Mouse (Mus musculus): Measurements from ENCODE around the gene Galc. TPM values are rescaled to one million over a fixed set of nuclear protein-coding genes. Genes with fewer than 3 reads are reported as not detected.

The Galc gene
- total RNA-seq, 4 experiments from 2014 or later, result 26.2 to 33.3 (median 28.6) TPM

DNA sequence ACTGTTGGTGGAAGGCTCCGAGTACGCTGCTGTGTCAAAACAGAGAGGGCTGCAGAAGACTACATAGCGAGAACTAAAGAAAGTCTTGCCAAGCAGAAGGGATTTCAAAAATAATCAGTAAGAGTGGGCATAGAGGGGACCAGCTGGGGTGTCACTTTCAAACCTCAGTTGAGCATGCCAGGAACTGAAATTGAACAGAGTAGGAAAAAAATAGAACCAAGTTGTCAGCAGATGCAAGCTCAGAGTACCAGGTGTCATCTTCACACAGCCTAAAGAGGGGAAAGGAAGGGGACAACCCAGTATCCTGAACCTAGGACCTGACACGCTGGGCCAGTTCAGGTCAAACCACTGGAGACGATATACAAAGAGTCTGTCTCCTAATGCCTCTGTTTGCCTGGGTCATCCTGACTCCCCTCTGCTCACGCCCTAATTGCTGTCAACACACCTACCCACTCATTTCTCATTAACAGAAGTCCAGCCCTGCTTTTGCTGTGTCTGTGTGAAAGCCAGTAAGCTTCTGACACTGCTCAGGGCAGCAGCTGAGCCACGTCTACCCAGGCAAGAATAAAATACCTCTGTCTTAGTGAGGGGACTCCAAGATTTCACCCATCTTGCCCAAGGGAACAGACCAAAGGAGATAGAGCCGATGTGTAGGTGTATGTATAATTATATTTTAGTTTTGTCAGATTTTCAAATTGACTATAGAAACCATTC, 71.9 kb downstream of the Galc start:
- DNase-seq (ENCODE audit: low spot score in 2 of 2), result peak; percentile 24 to 47

DNA sequence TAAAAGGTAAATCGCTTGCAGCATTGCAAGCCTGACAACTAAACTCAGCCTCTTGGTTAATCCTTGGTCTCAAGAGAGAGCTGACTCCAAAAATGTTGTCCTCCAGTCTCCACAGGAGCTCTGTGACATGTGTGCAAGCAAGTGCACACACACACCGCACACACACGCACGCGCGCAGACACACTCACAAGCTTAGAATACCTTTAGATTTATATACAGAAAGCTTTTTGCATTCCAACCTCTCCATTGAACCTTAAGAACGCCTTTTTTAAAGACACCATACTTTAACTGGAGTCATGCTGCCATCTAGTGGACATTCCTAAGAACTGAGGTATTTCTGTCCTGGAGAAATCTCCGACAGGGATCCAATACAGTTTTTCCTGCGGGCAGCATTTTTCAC, 77.5 kb downstream of the Galc start:
- DNase-seq (ENCODE audit: low spot score in 2 of 2), result peak; percentile 28 to 47

DNA sequence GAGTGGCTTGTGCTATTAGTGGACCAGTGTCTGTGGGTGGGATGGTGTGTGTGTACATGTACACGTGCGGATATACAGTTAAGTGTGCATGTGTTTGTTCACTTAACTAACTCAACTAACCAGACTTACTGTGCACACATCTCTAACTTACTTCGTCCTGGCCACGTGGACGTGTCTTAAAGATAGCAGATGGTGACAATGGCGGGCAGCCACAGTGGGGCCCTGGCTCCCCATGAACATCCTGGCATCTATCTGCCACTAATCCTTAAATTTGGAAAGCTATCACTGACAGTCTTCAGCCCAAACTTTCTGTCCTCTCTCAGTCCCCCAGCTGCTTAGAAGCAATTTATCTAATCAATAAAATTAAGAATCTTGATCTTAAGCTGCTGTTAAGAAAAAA, 78.5 kb downstream of the Galc start:
- no peak for DNase-seq (ENCODE audit: low spot score in 2 of 2)

DNA sequence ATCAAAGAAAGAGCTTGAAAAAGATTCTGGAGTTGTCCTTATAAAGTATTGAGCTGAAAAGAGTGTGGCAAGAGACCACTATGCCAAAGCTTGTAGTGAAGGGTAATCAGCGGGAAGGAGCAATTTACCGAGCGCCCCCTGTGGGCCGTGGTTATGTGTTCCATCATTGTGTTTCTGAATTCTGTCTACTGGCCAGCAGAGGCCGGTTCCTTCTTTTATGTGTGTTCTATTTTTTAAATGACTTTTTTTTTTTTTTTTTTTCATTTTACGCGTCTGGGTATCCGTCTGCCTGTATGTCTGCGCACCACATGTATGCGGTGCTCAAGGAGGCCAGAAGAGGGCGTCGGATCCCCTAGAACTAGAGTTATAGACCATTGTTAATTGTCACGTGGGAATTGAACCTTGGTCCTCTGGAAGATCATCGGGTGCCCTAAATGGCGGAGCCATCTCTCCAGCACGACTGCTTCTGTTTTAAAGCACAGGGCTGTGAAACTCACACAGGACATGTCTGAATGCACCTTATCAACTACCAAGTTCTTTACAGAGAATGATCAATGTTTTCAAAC, 78.9 kb downstream of the Galc start:
- no peak for DNase-seq (ENCODE audit: low spot score in 2 of 2)

DNA sequence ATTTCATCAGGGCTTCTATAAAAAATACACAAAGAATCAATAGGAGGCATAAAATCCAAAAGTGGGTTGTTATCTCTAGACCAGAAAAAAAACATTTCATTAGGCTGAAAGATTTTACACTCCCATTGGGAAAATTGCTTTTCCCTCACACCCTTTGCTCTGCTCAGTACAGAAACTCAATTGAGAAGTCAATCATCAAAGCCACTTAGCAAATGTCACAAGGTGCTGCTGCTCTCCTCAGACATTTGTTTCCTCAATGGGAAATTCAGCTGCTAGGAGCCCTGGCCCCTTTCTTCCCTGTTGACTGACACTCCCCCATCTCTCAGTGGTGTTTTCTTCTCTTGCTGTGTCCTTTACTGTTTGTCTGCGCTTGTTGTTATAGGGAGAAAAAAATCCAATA, 79.8 kb downstream of the Galc start:
- DNase-seq (ENCODE audit: low spot score in 2 of 2), result no peak

DNA sequence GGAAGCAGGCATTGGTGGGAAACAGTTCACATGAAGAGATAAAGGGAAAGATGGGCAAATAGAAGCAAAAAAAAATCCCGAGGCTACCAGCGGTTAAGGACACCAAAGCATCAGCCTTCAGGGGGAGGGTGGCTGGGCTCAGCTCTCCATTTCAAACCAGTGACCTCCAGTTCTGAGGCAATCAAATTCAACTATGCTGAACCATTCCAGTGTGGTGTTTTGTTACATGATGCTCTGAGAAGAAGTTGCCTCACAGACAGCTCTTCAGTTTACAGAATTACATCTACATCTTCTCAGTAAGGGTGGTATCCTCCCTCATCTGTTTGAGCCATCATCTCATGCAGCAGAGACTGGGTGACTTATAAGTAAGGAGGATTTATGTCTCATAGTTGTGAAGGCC, 82.6 kb downstream of the Galc start:
- no peak for DNase-seq (ENCODE audit: low spot score in 2 of 2)

DNA sequence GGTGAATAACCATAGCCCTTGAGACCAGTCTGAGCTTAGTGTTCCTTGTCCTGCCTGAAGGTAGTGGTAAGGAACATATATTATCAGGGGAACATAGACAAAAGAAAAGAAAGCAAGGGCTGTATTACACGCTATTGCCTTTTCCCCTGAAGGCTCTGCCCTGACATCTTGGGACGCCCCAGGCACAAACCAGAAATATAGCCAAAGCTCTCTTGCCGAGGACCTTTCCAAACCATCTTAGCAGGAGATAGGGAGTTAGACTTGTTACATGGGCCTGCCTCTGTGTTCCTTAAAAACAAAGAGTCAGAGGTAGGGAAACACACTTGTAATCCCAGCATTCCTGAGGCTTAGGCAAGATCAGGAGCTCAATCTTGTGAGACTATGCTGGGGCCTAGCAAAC, 97.4 kb downstream of the Galc start:
- DNase-seq (ENCODE audit: low spot score in 2 of 2), result no peak

DNA sequence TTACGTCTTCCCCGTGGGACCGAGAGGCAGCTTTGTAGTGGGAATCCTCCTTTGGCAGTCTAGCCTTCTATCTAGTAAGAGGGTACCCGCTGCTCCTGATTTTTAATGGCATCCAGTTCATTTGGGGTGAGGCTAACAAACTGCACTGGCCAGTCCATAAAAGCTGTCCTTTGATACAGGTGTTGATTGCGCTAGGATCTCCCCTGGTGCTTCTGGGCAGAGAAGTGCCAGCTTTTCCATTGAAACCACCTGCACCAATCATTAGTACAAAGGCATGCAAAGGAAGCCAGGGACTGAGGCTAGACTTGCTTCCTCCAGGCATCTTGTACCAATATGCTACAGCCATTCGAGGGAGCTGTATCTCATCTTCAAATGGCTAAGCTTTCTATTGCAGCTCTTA, 98.4 kb downstream of the Galc start:
- no peak for DNase-seq (ENCODE audit: low spot score in 2 of 2)

Other genes starting within 250 kb of the Galc start
- gene Gpr65, start 9.2 kb upstream of the Galc start, total RNA-seq (2022), result 1 to 10 TPM in 2 of 4 experiments, not detected in 2; 2.7 TPM

Measured in layer of hippocampus, adult 8-10 months (tissue).